Mouse (Mus musculus) stomach, postnatal 0 days (tissue): Measurements from ENCODE around the gene Car4.

Experiments used
- CTCF ChIP-seq: IDR thresholded peaks from 2 replicates; pipeline ENCODE4 v1.5.1; 2016; ENCODE audit warnings: antibody characterized with exemption, low read depth, mild to moderate bottlenecking, moderate library complexity
- EP300 ChIP-seq: optimal IDR thresholded peaks from 2 replicates; pipeline ENCODE3; 2016; ENCODE audit warnings: antibody characterized with exemption

DNA sequence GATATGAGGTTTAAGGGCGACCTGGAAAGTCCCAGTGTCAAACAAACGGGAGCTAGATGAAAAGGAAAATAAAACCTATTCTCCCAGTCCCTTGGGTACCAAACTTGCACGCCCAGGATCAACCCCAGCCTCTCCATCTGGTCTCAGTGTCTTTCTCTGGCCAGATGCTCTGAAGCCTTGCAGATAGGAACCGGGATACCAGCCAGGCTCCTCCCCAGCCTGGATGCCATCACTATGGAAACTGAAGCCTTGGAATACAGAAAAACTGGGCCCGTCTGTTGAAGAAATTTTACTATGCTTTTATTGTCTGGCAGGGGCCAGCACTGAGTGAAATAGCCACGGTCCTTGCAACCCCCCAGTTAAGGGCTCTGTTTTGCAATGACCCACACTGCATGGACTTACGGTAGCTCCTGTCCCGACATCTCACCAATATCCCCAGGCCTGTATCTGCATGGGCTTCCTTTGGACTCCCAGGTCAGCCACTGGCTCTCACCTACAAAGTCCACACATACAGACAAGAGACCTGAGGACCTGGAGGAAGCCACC, 18.0 kb upstream of the Car4 start:
- TF ChIP-seq CTCF (no peak), EP300 (no peak)
